Mouse (Mus musculus) heart, embryonic 13.5 days (tissue): Measurements from ENCODE around the gene Dmrtb1. TPM values are rescaled to one million over a fixed set of nuclear protein-coding genes. Genes with fewer than 3 reads are reported as not detected.

Experiments
- ATAC-seq: fragments of 200-750 bp; cut with Nextera tagmentation; 2 replicates; pipeline ENCODE4 v1.8.0; 2017; ENCODE audit warnings: moderate TSS enrichment; ENCODE audit not compliant: insufficient number of reproducible peaks, low FRiP score, low TSS enrichment; ENCODE audit errors: extremely low read depth
- H3K27ac ChIP-seq: fragments of 300-500 bp; sonication (generic); replicated peaks from 2 replicates; pipeline ENCODE4 v1.5.1; 2015; ENCODE audit warnings: moderate library complexity, mild to moderate bottlenecking, inconsistent platforms
- H3K27me3 ChIP-seq: fragments of 300-500 bp; sonication (generic); replicated peaks from 2 replicates; pipeline ENCODE4 v1.6.1; 2015; ENCODE audit warnings: mild to moderate bottlenecking, inconsistent platforms
- H3K36me3 ChIP-seq: fragments of 300-500 bp; sonication (generic); 2 replicates; pipeline ENCODE4 v1.6.1; 2015; ENCODE audit warnings: mild to moderate bottlenecking, inconsistent platforms
- H3K4me1 ChIP-seq: fragments of 300-500 bp; sonication (generic); 2 replicates; pipeline ENCODE4 v1.6.1; 2015; ENCODE audit warnings: inconsistent platforms
- H3K4me2 ChIP-seq: fragments of 300-500 bp; sonication (generic); 2 replicates; pipeline ENCODE4 v1.6.1; 2015; ENCODE audit warnings: inconsistent platforms, mild to moderate bottlenecking, moderate library complexity
- H3K4me3 ChIP-seq: fragments of 300-500 bp; sonication (generic); 2 replicates; pipeline ENCODE4 v1.5.1; 2015; ENCODE audit warnings: moderate library complexity, mild to moderate bottlenecking, inconsistent platforms
- H3K9ac ChIP-seq: fragments of 300-500 bp; sonication (generic); 2 replicates; pipeline ENCODE4 v1.6.1; 2015; ENCODE audit warnings: inconsistent platforms, mild to moderate bottlenecking, moderate library complexity
- H3K9me3 ChIP-seq: fragments of 300-500 bp; sonication (generic); 2 replicates; pipeline ENCODE4 v1.6.1; 2016; ENCODE audit warnings: inconsistent platforms
- WGBS: fragments of 180-500 bp; shearing (Covaris S2); methylation state at CpG from one replicate; pipeline ENCODE4 v1.1.7; 2015; ENCODE audit warnings: mixed read lengths; 5-methylcytosine and 5-hydroxymethylcytosine counted together
- microRNA-seq: library from miRNA; unstranded; fragments of <30 nt; microRNA quantifications from one replicate; pipeline ENCODE4, GENCODE M21; 2016
- polyA plus RNA-seq: library from polyadenylated mRNA; unstranded; fragments of >200 nt; fragmentation: Nextera tagmentation; extraction: Ambion mirVana; gene quantifications from 2 replicates; pipeline ENCODE4 v1.2.1, GENCODE M21; 2015

Dmrtb1 gene
- polyA plus RNA-seq, 1 experiment from 2014 or later: 0.11 TPM

- no peak overlapping the region for H3K4me2 ChIP-seq
- H3K9me3 ChIP-seq: no peaks in the 10 kb centered on the region
- H3K27ac ChIP-seq: no peak overlapping the region
- no peak overlapping the region for H3K4me3 ChIP-seq
- H3K36me3 ChIP-seq: no peaks in the 10 kb centered on the region
- WGBS: 47% methylated on average over 4 of the region's 4 CpGs
- 0 out of 2 replicates have a peak, but pooled peaks cover 8% of the 10 kb centered on the region for H3K27me3 ChIP-seq
- no peak overlapping the region for H3K9ac ChIP-seq
- no peaks in the 10 kb centered on the region for H3K4me1 ChIP-seq
- ATAC-seq: no peak
Observed at GRCm38 (mm10) chr4:107641624-107642023, 42.4 kb downstream of the Dmrtb1 start.

- no peak for ATAC-seq
- Histone ChIP-seq H3K9me3 (no peaks in the 10 kb centered on the region), H3K27ac (no peak overlapping the region), H3K36me3 (no peaks in the 10 kb centered on the region), H3K9ac (no peak overlapping the region), H3K4me3 (no peak overlapping the region), H3K4me1 (0 out of 2 replicates have a peak, but pooled peaks cover 3% of the 10 kb centered on the region), H3K4me2 (no peak overlapping the region), H3K27me3 (peaks cover 21% of the 10 kb centered on the region)
- WGBS: 72% methylated on average over 10 of the region's 10 CpGs
Observed at GRCm38 (mm10) chr4:107638303-107638702, 45.7 kb downstream of the Dmrtb1 start.

GRCm38 (mm10) chr4:107637670-107638069 is 46.4 kb downstream of the Dmrtb1 start:
- Histone ChIP-seq H3K4me2 (no peak overlapping the region), H3K4me1 (0 out of 2 replicates have a peak, but pooled peaks cover 3% of the 10 kb centered on the region), H3K27ac (no peak overlapping the region), H3K36me3 (no peaks in the 10 kb centered on the region), H3K27me3 (peaks cover 24% of the 10 kb centered on the region), H3K9me3 (no peaks in the 10 kb centered on the region), H3K9ac (no peak overlapping the region), H3K4me3 (no peak overlapping the region)
- no peak for ATAC-seq
- WGBS: 56% methylated on average over 3 of the region's 3 CpGs

DNA sequence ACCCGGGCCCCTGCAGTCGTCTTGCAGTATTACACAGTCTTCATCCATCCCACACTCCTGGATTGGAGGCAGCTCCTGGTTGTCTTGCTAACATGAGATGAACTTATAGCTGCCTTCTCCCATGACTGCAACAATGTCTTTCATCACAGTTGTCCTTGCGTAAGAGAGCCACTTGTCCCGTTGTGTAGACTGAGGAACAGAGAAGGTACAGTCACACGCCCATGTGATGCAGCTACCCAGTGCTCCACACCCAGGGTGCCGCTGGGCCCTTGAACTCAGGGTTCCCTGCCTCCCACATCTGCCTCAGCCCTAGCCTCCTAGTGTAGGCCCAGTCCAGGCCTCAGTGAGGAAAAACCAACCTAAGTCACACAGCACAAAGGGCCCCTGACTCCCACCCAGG is 47.9 kb downstream of the Dmrtb1 start:
- ATAC-seq: no peak
- Histone ChIP-seq H3K27ac (no peak overlapping the region), H3K27me3 (peaks cover 27% of the 10 kb centered on the region), H3K4me3 (no peak overlapping the region), H3K36me3 (no peaks in the 10 kb centered on the region), H3K9ac (no peak overlapping the region), H3K9me3 (no peaks in the 10 kb centered on the region), H3K4me1 (0 out of 2 replicates have a peak, but pooled peaks cover 3% of the 10 kb centered on the region), H3K4me2 (no peak overlapping the region)
- WGBS: 71% methylated on average over 6 of the region's 6 CpGs

- no peak overlapping the region for H3K4me2 ChIP-seq
- H3K4me3 ChIP-seq: no peak overlapping the region
- peaks cover 9% of the 10 kb centered on the region for H3K4me1 ChIP-seq
- no peaks in the 10 kb centered on the region for H3K36me3 ChIP-seq
- H3K27ac ChIP-seq: no peak overlapping the region
- H3K27me3 ChIP-seq: peaks cover 31% of the 10 kb centered on the region
- H3K9ac ChIP-seq: no peak overlapping the region
- ATAC-seq: no peak
- H3K9me3 ChIP-seq: no peaks in the 10 kb centered on the region
- WGBS: 80% methylated on average over 6 of the region's 6 CpGs
Observed at GRCm38 (mm10) chr4:107634631-107635030, 49.4 kb downstream of the Dmrtb1 start.

- peaks cover 23% of the 10 kb centered on the region for H3K4me1 ChIP-seq
- ATAC-seq: no peak
- WGBS: 47% methylated on average over 17 of the region's 17 CpGs
- peak overlapping the region; percentile 35 for H3K4me2 ChIP-seq
- no peaks in the 10 kb centered on the region for H3K36me3 ChIP-seq
- H3K9me3 ChIP-seq: no peaks in the 10 kb centered on the region
- peak overlapping the region; percentile 48; the same call in 1 of the 2 replicates for H3K27ac ChIP-seq
- H3K27me3 ChIP-seq: peaks cover 55% of the 10 kb centered on the region
- no peak overlapping the region for H3K4me3 ChIP-seq
- no peak overlapping the region for H3K9ac ChIP-seq
Observed at GRCm38 (mm10) chr4:107628921-107629411, 55.1 kb downstream of the Dmrtb1 start.

- Histone ChIP-seq H3K9ac (no peak overlapping the region), H3K27me3 (peaks cover 56% of the 10 kb centered on the region)
Observed at GRCm38 (mm10) chr4:107628226-107628625, 55.8 kb downstream of the Dmrtb1 start.

More at GRCm38 (mm10) chr4:107628226-107628625, 55.8 kb downstream of the Dmrtb1 start:
- 76% methylated on average over 4 of the region's 4 CpGs for WGBS
- no peak overlapping the region for H3K27ac ChIP-seq
- no peak overlapping the region for H3K4me2 ChIP-seq
- ATAC-seq: no peak
- H3K36me3 ChIP-seq: no peaks in the 10 kb centered on the region
- H3K9me3 ChIP-seq: no peaks in the 10 kb centered on the region
- H3K4me1 ChIP-seq: peaks cover 23% of the 10 kb centered on the region
- no peak overlapping the region for H3K4me3 ChIP-seq

Small RNA genes within 50 kb of the gene (microRNA-seq; reads per million reads assigned to microRNA genes)
- not detected for gene Gm25123

Other genes with a start within 250 kb of the Dmrtb1 start
- gene Glis1, start 249.6 kb downstream of the Dmrtb1 start, polyA plus RNA-seq: 0.12 and 0.64 TPM in 2 replicates
- gene Lrp8, start 118.0 kb upstream of the Dmrtb1 start, polyA plus RNA-seq: 0.51 and 1.2 TPM in 2 replicates
- 94.1 and 99.9 TPM in 2 replicates for gene Magoh, start 195.5 kb upstream of the Dmrtb1 start, polyA plus RNA-seq
- 95.3 and 101 TPM in 2 replicates for gene 0610037L13Rik, start 205.6 kb upstream of the Dmrtb1 start, polyA plus RNA-seq
- 53.4 and 59.3 TPM in 2 replicates for gene Cpt2, start 239.4 kb upstream of the Dmrtb1 start, polyA plus RNA-seq